Mouse (Mus musculus): ENCODE measurements at regions not wholly inside any gene's neighbourhood (a gene's known extent, or its start where the extent isn't known, plus 50 kb on each side); places are given as distances from the start of the nearest gene placed in this dataset.

GRCm38 (mm10) chr6:147975917-147976316 is 71.1 kb upstream of the Far2 start:
- dilution Hi-C loops (cut with MboI; ENCODE audit: extremely low pct_ligation_motif_present, extremely low pct_unique_long_range_greater_than_20kb, low sequenced_read_pairs) (no loop called here), in situ Hi-C loops (cut with MboI; ENCODE audit: low pct_ligation_motif_present, low pct_unique_long_range_greater_than_20kb, low sequenced_read_pairs) (no loop called here)
- Histone ChIP-seq H3K36me3 (replicated peaks in 1 of 2; ENCODE audit: control insufficient read depth in 1 of 2, insufficient read depth in 1 of 2, low read length in 1 of 2) (no peaks in the 10 kb centered on the region), H3K4me1 (ENCODE audit: control insufficient read depth in 1 of 2, insufficient read depth in 2 of 2) (peaks cover 18 to 25% of the 10 kb centered on the region in 2 experiments), H3K27ac (ENCODE audit: insufficient read depth, low read depth) (no peak overlapping the region), H3K4me2 (ENCODE audit: insufficient read depth, low read depth, poor library complexity, severe bottlenecking) (no peak overlapping the region), H3K79me2 (replicated peaks; ENCODE audit: control insufficient read depth, extremely low read depth, insufficient read depth, poor library complexity, severe bottlenecking) (no peaks in the 10 kb centered on the region), H3K27me3 (replicated peaks) (no peaks in the 10 kb centered on the region), H3K9me3 (replicated peaks; ENCODE audit: low read length) (no peaks in the 10 kb centered on the region), H3K9ac (ENCODE audit: insufficient read depth, low read depth) (no peak overlapping the region), H3K4me3 (replicated peaks in 1 of 3; ENCODE audit: low read depth in 2 of 3, low read length in 2 of 3, poor library complexity in 1 of 3) (no peak overlapping the region)
- DNase-seq (ENCODE audit: extremely low read depth), result no peak
- no peak for TF ChIP-seq RAD21 (IDR thresholded peaks at IDR 0.05; ENCODE audit: low read depth, low read length)
- TF ChIP-seq MYC (IDR thresholded peaks at IDR 0.05; ENCODE audit: low read depth, low read length), result no peak
- TF ChIP-seq USF1 (IDR thresholded peaks at IDR 0.05; ENCODE audit: low read depth, low read length), result no peak
- no peak for TF ChIP-seq USF2 (conservative IDR thresholded peaks at IDR 0.05; ENCODE audit: low read depth, low read length)
- no peak for TF ChIP-seq TBP (conservative IDR thresholded peaks at IDR 0.05; ENCODE audit: low read depth, low read length)
- no peak for TF ChIP-seq MAZ (IDR thresholded peaks at IDR 0.05; ENCODE audit: low read depth, low read length)
- no peak for TF ChIP-seq HCFC1 (IDR thresholded peaks at IDR 0.05; ENCODE audit: low read depth, low read length)
- no peak for TF ChIP-seq JUN (IDR thresholded peaks at IDR 0.05; ENCODE audit: insufficient read depth, low read depth, low read length)
- TF ChIP-seq ELF1 (IDR thresholded peaks at IDR 0.05; ENCODE audit: low read depth, low read length), result no peak
- no peak for TF ChIP-seq NELFE (IDR thresholded peaks at IDR 0.05; ENCODE audit: low read depth, low read length)
- TF ChIP-seq POLR2A (IDR thresholded peaks at IDR 0.05; ENCODE audit: low read depth, low read length), result no peak
- TF ChIP-seq CHD1 (IDR thresholded peaks at IDR 0.05; ENCODE audit: low read depth, low read length), result no peak
- 0 out of 2 replicates have a peak, but pooled peaks have one; percentile 16 for TF ChIP-seq CHD2 (IDR thresholded peaks at IDR 0.05; ENCODE audit: low read length)
- peak; percentile 38 for TF ChIP-seq ETS1 (conservative IDR thresholded peaks at IDR 0.05; ENCODE audit: low read depth, low read length)
- TF ChIP-seq PAX5 (IDR thresholded peaks at IDR 0.05; ENCODE audit: low read length), result no peak
- no peak for TF ChIP-seq UBTF (IDR thresholded peaks at IDR 0.05; ENCODE audit: low read depth, low read length)
- TF ChIP-seq SIN3A (IDR thresholded peaks at IDR 0.05; ENCODE audit: low read length), result no peak
- 0 out of 2 replicates have a peak, but pooled peaks have one; percentile 33 for TF ChIP-seq BHLHE40 (IDR thresholded peaks at IDR 0.05; ENCODE audit: low read depth, low read length)
- no peak for TF ChIP-seq ZNF384 (IDR thresholded peaks at IDR 0.05; ENCODE audit: low read depth, low read length)
- TF ChIP-seq MEF2A (IDR thresholded peaks at IDR 0.05; ENCODE audit: borderline replicate concordance, low read depth, low read length), result peak; percentile 50; the same call in 1 of the 2 replicates
- TF ChIP-seq JUND (conservative IDR thresholded peaks at IDR 0.05; ENCODE audit: low read depth, low read length), result 0 out of 2 replicates have a peak, but pooled peaks have one; percentile 44
- no peak for TF ChIP-seq GABPA (IDR thresholded peaks at IDR 0.05; ENCODE audit: insufficient replicate concordance, low read depth, low read length)
- peak; percentile 60; the same call in 1 of the 2 replicates for TF ChIP-seq IRF4 (IDR thresholded peaks at IDR 0.05; ENCODE audit: low read depth, low read length)
- TF ChIP-seq RCOR1 (conservative IDR thresholded peaks at IDR 0.05; ENCODE audit: low read depth, low read length), result no peak
- TF ChIP-seq SMC3 (IDR thresholded peaks at IDR 0.05; ENCODE audit: low read depth, low read length), result no peak
- no peak for TF ChIP-seq CTCF (conservative IDR thresholded peaks at IDR 0.05 in 1 of 2, IDR thresholded peaks at IDR 0.05 in 1 of 2; ENCODE audit: low read depth in 2 of 2, low read length in 2 of 2)
- TF ChIP-seq EP300 (IDR thresholded peaks at IDR 0.05; ENCODE audit: low read length), result peak; percentile 73

Measured in CH12.LX (cell line).